Mouse (Mus musculus): ENCODE measurements around the gene 4930470P17Rik.
"Not testable (repeated sequence)": the region's sequence is repeated elsewhere in the genome, so short reads cannot be mapped to it uniquely, and the experiment has no call there.

The 4930470P17Rik gene

DNA sequence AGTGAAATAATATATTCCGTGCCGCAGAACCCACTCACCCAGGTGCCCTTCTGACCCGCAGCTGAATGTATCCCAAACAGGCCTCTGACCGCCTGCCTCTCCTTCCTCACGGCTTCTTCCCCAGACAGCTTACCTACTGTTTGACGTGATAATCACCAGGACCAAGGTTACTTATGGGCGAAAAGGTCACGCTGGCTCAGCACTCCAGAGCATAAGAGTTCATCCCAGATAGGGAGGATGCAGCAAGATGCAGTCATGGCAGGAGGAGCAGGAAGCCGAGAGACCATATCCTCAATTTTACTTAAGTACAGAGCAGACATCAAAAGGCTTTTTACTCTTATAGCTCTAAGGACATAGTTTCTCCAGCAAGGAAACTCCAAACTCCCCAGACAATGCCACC, at the start of gene 4930470P17Rik:
TSS of gene 4930470P17Rik (minus strand) at position 101 of the 400 bp plus-strand sequence.
- DNase-seq, result no peak

DNA sequence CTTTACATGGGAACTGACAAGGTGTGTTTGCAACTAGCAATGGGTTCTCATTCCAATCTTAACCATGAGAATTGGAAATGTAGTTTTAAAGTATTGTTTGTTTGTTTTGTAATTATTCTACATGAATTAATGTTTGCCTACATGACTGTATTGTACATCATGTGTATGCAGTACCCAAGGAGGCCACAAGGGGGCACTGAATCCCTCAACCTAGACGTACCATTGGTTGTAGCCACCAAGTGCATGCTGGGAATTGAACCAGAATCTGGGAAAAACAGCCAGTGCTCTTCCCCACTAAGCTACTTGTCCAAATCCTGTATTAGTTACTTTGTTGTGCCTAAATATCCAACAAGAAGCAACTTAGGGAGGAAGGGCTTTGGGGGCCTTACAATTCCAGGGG, 49.7 kb upstream of the 4930470P17Rik start:
- DNase-seq, result no peak

DNA sequence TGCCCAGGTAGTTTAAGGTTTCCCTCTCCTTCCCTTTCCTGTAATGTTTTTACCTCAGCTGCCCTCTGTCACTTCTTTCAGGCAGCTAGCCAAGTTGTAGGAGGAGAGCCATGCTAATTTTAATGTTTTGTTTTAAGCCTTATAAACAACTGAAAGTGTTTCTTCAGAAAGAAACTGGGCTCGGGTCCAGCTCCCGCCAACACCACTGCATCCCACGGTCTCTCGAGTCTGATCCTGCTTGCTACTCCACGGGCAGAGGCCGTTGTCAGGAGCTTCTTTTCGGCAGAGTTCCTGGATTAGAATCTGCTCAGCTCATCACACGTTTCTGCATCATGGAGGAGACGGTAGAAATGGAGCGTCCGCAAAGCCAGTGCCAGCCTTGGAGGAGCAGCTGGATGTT, 46.7 kb upstream of the 4930470P17Rik start:
- DNase-seq, result no peak

DNA sequence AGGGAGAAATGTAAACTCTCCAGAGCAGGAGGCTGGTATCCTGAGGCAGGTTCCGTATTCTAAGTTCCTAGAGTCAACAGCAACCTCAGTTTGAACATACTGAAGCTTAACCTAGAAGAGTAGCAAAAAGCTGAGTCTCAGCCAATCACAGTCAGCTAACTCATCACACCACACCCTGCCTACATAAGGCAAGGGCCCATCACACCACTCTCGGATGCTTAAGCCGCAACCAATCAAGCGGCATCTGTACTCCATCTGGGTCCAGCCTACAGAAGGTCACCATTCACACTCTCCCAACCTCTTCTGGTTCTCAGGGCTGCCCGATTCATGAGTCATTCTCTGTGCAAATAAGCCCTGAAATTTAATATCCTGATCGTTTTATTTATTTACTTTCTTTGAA, 44.4 kb upstream of the 4930470P17Rik start:
- no peak for DNase-seq

DNA sequence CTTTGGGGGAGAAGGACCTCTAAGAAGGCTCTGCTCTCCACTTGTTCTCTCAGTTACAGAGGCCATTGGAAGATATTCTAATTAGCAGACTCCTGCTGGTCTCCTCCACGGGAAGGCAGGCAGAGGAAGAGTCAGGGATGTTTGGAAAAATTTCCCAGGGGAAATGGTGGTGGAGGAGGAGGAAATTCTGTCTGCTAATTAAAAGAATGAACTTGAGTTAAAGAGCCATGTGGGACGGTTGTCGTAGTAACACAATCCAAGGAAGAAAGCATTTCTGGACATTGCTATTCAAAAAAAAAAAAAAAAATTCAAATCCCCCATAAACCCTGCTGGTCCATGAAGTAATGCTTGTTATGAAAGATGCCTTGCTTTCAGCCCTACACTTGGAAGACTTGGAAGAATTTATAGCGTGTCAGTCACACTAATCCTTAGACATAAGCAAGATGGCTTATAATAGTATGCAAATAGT, 40.6 kb upstream of the 4930470P17Rik start:
- no peak for DNase-seq

DNA sequence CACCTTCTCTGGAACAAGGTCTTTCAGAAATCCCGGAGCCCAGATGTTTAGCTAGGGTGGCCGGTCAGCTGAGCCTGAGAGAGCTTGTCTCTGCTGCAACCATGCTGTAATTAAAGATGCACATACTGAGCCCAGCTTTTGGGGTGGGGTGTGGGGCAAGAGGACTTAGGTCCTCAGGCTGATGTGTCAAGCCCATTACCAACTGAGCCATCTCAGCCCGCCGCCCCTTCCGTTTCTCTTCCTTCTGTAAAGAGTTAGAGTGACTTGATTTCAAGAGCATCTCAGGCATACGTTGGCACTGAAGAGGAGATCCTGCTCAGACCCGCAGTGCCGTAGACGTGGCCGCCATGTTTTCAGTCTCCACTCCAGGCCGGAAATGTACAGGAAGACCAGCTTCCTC, 38.5 kb upstream of the 4930470P17Rik start:
- DNase-seq, result no peak

DNA sequence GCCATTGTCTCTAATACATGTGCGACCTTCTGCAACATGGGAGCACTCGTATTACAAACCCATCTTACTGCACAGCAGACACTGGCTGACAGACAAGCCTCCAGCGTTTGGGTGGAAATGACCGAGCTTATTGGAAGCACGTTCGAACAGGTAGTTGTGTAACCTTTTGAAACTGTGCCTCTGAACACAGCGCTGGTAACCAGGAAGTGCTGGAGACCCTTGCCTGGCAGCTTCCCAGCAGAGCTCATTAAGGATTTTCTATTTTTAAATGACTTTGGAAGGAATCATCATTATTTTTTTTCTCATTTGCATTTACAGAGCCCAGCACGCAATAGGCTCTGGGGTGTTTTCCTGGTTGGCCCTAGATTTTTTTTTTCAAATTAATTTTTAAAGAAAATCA, 36.9 kb upstream of the 4930470P17Rik start:
- DNase-seq, result no peak

DNA sequence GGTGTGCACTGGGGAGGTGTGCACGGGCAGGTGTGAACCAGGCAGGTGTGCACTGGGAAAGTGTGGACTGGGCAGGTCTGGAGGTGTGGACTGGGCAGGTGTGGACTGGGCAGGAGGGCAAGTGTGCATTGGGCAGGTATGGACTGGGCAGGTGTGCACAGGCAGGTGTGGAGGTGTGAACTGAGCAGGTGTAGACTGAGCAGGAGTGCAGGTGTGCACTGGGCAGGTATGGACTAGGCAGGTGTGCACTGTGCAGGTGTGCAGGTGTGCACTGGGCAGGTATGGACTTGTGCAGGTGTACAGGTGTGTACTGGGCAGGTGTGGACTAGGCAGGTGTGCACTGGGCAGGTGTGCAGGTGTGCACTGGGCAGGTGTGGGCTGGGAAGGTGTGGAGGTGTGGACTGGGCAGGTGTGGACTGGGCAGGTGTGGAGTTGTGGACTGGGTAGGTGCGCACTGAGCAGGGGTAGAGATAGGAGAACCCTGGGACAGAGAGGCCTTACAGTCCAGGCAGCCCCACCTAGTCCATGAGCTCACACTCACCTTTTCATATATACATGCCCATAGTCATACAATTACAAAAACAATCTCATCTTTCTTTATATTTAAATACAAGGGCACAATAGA, 31.3 kb upstream of the 4930470P17Rik start:
- DNase-seq, result no peak

DNA sequence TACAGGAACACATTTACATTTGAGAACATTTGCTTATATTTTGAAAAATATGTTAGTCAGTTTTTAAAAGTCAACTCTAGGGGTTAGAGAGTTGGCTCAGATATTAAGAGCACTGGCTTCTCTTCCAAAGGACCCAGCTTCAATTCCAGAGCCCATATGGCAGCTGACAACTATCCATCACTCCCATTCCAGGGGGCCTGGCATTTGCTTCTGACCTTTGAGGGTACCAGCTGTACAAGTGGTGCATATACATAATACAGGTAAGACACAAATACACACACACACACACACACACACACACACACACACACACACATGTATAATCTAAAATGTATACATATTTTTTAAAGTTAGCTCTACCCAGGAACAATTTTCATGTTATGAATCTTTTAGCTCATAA, 30.6 kb upstream of the 4930470P17Rik start:
- no peak for DNase-seq

DNA sequence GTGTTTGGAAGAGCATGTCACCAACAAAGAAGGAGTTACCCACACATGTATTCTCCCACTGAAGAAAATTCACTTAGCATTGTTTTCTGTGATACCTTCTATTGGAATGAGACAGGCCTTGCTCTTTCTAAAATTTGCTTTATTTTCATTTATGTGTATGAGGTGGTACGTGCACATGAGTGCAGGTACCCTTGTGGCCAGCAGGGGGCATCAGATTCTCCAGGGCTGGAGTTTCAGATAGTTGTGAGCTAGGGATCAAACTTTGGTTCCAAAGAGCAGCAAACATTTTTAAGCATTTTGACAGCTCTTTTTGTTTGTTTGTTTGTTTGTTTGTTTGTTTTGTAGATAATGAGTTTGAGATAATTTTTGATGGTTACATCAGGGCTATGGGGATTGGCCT, 29.6 kb upstream of the 4930470P17Rik start:
- no peak for DNase-seq

DNA sequence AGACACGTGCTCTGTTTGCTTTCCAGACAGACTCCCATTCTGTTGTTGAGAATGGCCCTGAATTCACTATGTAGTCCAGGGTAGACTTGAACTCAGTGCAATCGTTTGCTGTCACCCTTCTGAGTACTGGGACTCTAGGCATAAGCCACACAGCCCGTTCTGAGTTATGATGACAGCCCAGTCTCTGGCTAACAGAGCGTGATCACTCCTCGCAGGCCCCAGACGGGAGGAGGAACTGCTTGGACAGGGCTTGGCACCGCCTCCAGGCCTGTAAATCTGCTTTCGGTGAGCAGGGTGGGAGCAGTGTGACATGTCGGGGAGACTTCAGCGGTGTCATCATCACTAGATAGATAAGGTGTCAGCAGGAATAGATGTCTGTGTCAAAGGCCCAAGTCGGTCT, 28.7 kb upstream of the 4930470P17Rik start:
- no peak for DNase-seq

DNA sequence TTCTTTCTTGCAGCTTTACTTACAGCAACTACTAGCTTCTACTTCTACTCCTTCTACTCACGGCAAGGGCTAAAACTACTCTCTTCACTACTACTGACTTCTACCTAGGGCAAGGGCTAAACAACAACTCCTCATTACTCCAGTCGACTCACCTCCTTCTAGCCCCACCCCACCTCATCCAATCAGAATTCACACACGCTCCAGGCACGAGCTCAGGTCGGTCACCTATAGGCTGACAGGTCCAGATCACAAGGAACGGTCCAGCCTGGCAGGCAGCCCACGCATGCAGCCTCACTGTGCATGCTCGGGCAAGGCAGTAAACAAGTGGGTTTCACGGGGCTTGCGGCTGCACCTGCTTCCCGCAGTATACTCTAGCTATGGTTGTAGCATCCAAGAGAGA, 26.2 kb upstream of the 4930470P17Rik start:
- DNase-seq, result not testable (repeated sequence)

DNA sequence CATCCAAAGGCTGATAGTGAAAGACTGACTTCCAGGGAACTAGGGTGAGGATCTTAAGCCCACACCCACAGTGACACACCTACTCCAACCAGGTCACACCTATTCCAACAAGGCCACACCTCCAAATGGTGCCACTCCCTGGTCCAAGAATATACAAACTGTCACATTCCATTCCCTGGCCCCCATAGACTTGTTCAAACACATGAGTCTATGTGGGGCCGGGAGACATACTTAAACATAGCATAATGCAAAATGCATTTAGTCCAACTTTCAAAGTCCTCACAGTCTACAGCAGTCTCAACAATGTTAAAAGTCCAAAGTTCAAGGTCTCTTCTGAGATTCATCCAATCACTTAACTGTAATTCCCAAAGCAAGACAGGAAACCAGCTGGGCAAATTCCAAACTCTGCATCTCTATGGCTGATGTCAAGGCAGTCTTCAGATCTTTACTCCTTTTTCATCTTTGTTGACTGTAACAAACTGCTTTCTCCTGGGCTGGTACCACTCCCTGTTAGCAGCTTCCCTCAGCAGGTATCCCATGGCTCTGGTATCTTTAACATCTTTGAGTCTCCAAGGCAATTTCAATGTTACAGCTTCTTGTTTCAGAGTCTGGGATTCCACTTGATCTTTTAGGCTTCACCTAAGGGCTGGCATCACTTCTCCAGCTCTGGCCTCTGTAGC, 22.5 kb upstream of the 4930470P17Rik start:
- DNase-seq, result not testable (repeated sequence)

DNA sequence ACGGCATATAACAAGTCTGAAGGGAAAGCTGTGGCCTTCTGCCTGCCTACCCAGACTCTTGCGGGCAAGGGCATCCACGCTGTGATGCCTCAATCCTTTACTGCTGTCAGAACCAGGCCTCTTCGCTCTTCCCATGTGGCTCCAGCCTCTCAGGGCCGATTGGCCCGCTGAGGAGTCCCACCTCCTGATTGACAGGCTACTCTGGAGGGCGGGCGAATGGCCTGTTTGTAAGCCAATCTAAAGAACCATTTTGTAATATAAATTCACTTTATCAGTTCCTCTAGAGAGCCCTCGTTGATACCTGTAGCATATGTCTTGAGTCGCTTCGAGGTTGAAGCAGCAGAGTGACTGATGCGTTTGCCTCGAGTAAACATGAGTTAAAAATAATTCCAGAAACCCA, 21.2 kb upstream of the 4930470P17Rik start:
- DNase-seq, result no peak

DNA sequence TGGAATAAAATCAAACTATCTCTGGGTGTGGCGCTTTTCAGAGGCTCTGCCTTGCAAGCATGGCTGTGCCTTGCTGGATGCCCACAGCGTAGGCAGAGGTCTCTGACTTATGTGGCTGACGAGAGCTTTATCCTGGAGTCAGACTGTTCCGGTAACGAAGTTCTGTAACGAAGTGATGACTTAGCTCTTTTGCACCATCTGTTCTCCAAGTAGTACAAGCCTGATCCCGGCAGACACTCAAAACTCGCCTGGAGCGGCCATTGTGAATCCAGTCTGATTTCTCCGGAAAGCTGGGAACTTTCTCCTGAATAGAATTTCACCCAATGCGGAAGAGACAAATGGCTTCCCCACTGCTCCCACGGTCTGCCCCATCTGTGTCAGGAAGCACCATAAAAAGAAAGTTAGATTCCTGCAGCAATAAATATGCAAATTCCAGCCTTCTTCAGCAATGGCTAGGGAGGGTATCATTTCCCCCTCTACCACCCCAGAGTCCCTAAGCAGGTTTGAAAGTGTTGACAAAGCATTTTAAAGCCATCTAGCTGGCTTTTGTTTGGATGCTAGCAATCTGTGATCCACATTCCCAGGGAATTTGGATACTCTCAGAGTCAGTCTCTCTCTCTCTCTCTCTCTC, 17.2 kb upstream of the 4930470P17Rik start:
- DNase-seq, result no peak

DNA sequence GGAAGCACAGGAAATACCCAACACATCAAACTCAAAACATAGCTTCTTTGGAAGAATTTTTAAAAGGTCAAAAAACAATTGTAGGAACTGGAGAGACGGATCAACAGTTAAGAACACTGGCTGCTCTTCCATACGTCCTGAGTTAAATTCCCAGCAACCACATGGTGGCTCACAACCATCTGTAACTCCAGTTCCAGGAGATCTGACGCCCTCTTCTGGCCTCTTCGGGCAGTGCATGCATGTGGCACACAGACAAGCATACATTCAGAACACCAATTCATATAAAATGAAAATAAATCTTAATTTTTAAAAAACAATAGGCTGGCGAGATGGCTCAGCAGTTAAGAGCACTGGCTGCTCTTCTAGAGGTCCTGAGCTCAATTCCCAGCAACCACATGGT, 10.0 kb upstream of the 4930470P17Rik start:
- DNase-seq, result not testable (repeated sequence)

DNA sequence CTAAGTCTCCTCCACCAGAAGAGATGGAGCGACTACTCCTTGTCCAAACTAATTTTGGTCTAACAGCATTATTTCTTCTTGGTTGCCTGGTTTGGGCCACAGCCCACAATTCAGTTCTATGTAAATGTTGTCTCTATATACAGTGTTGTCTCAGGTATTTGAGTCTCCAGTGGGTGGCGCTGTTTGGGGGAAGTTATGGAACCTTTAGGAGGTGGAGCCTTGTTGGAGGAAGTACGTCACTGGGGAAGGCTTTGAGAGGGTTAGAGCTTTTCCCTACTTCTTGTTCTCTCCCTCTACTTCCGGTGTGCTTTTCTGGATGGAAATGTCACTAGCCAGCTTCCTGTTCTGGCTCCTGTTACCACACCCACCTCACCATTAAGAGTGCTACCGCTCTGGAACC, 646 bp downstream of the 4930470P17Rik start:
- DNase-seq, result no peak

DNA sequence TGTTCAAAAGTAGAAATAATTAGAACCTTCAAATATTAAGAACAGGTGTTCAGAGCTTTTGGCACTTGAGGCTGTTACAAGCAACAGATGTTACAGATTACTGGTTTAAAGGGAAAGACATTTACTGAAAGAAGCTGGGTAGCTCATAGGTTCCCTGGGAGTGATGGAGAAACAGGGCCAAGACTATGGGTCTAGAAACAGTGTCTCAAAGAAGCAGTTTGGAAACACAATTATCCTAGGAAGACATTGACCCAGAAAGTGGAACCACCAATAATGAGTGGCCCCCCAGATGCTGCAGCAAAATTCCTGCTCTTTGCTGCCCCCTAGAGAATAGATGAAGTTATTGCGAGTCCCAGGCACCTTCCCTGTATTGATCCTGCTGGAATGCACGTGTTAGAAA, 4.2 kb downstream of the 4930470P17Rik start:
- DNase-seq, result no peak

DNA sequence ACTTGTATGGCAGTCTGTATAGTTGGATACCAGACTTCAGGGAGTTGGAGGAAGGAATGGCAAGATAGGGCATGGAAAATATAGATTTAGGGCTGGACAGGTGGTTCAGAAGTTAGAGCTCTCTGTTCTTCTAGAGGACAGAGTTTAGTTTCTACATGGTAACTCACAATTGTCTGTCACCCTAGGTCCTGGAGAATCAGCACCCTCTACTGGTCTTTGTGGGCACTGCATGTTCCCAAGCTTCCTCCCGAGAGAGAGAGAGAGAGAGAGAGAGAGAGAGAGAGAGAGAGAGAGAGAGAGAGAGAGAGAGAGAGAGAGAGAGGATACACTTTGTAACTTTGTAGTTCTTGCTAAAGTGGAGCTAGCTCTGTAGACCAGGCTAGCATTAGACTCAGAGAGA, 5.1 kb downstream of the 4930470P17Rik start:
- DNase-seq, result peak; percentile 13 to 21

DNA sequence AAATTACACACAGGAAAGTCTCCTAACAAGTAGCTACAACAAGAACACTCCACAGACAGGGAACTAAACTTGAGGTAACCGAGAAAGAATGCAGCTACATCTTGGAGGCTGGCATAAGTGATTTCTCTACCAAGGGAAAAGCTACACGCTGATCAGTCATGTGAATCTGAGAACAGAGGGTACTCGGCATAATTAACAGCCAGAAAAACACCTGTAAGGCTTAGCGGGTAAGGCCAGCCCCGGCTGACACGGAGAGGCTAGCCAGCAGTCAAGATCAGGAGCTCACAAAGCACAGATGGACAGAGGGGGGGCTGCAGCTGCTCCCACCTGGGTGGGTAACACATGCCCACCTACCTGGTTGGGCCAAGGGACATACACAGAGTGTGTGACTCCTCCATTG, 9.7 kb downstream of the 4930470P17Rik start:
- no peak for DNase-seq

DNA sequence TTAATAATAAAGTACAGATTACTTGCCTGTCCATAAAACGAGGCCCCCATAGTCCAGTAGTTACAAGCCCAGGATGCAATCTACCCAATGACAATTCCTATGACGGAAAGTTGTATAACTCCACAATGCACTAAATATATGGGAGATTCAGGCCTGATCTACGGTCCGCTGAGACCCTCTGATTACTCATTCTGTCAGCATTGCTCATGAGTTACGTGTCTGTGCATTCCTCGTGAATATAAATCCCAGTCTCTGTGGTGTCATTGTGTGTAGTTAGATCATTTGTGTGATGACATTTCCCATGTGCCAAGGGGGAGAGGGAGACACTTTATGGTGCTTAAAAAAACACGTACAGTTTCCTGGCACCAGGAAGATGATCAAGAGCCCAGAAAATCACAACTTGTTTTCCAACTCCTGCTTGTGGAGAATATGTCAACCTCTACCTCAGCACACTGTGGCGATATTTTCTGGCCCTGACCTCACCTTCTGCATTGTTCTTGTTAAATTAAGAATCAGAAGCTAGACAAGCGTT, 13.4 kb downstream of the 4930470P17Rik start:
- no peak for DNase-seq

DNA sequence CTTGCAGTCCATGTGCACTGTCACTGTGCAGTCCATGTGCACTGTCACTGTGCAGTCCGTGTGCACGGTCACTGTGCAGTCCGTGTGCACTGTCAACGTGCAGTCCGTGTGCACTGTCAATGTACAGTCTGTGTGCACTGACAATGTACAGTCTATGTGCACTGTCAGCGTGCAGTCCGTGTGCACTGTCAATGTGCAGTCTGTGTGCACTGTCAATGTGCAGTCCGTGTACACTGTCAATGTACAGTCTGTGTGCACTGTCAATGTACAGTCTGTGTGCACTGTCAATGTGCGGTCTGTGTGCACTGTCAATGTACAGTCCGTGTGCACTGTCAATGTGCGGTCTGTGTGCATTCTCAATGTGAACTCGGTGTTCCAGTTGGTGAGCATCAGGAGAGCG, 17.1 kb downstream of the 4930470P17Rik start:
- DNase-seq, result no peak

DNA sequence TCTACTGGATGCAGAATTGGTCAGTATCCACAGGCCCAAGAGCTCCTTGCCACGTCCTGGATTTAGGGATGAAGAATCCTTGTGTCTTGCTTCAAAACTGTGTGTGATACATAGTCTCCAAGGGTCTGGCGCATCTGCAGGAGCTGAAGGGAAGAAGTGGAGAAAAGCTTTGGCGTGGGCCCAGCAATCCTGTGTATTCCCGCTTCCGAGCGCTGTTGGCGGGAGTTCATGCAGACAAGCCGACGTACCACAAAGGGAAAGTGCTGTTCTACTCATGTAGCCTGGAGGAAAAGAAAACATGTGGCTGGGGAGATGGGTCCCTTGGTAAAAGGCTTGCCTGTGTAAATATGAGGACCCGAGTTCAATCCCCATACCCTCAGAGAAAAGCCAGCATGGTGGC, 22.3 kb downstream of the 4930470P17Rik start:
- no peak for DNase-seq

DNA sequence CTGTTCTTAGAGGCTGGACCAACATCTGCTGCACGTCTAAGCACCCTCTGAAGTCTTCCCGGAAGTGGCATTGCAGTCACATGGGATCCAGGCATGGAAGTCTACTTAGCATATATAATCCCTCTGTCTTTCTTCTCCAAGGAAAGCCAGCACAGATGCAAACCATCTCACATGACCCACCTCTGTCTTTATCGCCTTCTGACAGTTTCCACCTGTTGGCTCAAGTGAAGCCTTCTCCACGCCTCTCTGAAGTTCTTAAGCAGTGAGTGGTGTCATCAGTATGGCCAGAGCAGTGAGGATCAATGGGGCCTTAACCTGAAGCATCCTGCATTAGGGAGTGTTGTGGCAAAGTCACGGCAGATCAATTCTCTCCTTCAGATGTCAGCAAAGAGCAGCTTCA, 23.2 kb downstream of the 4930470P17Rik start:
- no peak for DNase-seq

Measured in cerebellum, postnatal 36 days (tissue).